Mouse (Mus musculus) kidney, postnatal 14 days (tissue): ENCODE data around the gene Nucb2.

ENCODE experiments used
- DNase-seq: peaks from one replicate; pipeline ENCODE4 v3.0.0; 2022; ENCODE audit warnings: mixed read lengths

Nucb2 gene

GRCm38 (mm10) chr7:116503879-116504817, at the start of gene Nucb2:
TSS of gene Nucb2 (plus strand) at chr7:116504369.
- peak; percentile 99 for DNase-seq

- no peak for DNase-seq
Observed at GRCm38 (mm10) chr7:116456964-116457363, 47.2 kb upstream of the Nucb2 start.

GRCm38 (mm10) chr7:116457391-116457790, 46.8 kb upstream of the Nucb2 start:
- peak; percentile 17 for DNase-seq

GRCm38 (mm10) chr7:116458985-116459441, 45.2 kb upstream of the Nucb2 start:
- DNase-seq, result peak; percentile 36

- no peak for DNase-seq
Observed at GRCm38 (mm10) chr7:116462114-116462513, 42.1 kb upstream of the Nucb2 start.

GRCm38 (mm10) chr7:116475836-116476235, 28.3 kb upstream of the Nucb2 start:
- no peak for DNase-seq

- DNase-seq, result no peak
Observed at GRCm38 (mm10) chr7:116476264-116476663, 27.9 kb upstream of the Nucb2 start.

- DNase-seq, result no peak
Observed at GRCm38 (mm10) chr7:116483106-116483505, 21.1 kb upstream of the Nucb2 start.

- DNase-seq, result no peak
Observed at GRCm38 (mm10) chr7:116483782-116484181, 20.4 kb upstream of the Nucb2 start.

GRCm38 (mm10) chr7:116484213-116484612, 20.0 kb upstream of the Nucb2 start:
- no peak for DNase-seq

GRCm38 (mm10) chr7:116485062-116485601, 19.0 kb upstream of the Nucb2 start:
- no peak for DNase-seq

- DNase-seq, result no peak
Observed at GRCm38 (mm10) chr7:116491113-116491512, 13.1 kb upstream of the Nucb2 start.

- no peak for DNase-seq
Observed at GRCm38 (mm10) chr7:116493267-116494003, 10.7 kb upstream of the Nucb2 start.

GRCm38 (mm10) chr7:116494618-116495017, 9.6 kb upstream of the Nucb2 start:
- DNase-seq, result no peak

GRCm38 (mm10) chr7:116496760-116497159, 7.4 kb upstream of the Nucb2 start:
- no peak for DNase-seq

GRCm38 (mm10) chr7:116504818-116505170, 625 bp downstream of the Nucb2 start:
- no peak for DNase-seq

GRCm38 (mm10) chr7:116514030-116514429, 9.9 kb downstream of the Nucb2 start:
- DNase-seq, result no peak

GRCm38 (mm10) chr7:116514546-116514945, 10.4 kb downstream of the Nucb2 start:
- no peak for DNase-seq

GRCm38 (mm10) chr7:116515059-116515458, 10.9 kb downstream of the Nucb2 start:
- DNase-seq, result no peak

GRCm38 (mm10) chr7:116515514-116516135, 11.5 kb downstream of the Nucb2 start:
- DNase-seq, result no peak

GRCm38 (mm10) chr7:116517240-116517639, 13.1 kb downstream of the Nucb2 start:
- no peak for DNase-seq

GRCm38 (mm10) chr7:116518155-116518554, 14.0 kb downstream of the Nucb2 start:
- DNase-seq, result no peak

- no peak for DNase-seq
Observed at GRCm38 (mm10) chr7:116519805-116520204, 15.6 kb downstream of the Nucb2 start.
